Mouse (Mus musculus): ENCODE data around the gene Zfp541. TPM values are rescaled to one million over a fixed set of nuclear protein-coding genes. Genes with fewer than 3 reads are reported as not detected.

Zfp541 gene
- polyA plus RNA-seq, 1 experiment, result not detected

- TF ChIP-seq CTCF (IDR thresholded peaks at IDR 0.05; ENCODE audit: insufficient read depth, low read depth, low read length) (no peak), POLR2A (IDR thresholded peaks at IDR 0.05; ENCODE audit: insufficient read depth, low read depth, low read length) (no peak)
- no peak overlapping the region for H3K27ac ChIP-seq (ENCODE audit: insufficient read depth, low read depth, low read length)
- peaks cover 54% of the 10 kb centered on the region for H3K4me1 ChIP-seq (ENCODE audit: control insufficient read depth, insufficient read depth, low read length)
- H3K4me3 ChIP-seq (ENCODE audit: insufficient read depth, low read depth, low read length), result no peak overlapping the region
- 84% methylated on average over 9 of the region's 9 CpGs for WGBS
Measured at GRCm38 (mm10) chr7:16108886-16109542, 47.4 kb downstream of the Zfp541 start.

- Histone ChIP-seq H3K4me1 (ENCODE audit: control insufficient read depth, insufficient read depth, low read length) (peaks cover 45% of the 10 kb centered on the region), H3K27ac (ENCODE audit: insufficient read depth, low read depth, low read length) (no peak overlapping the region)
- 96% methylated on average over 8 of the region's 8 CpGs for WGBS
Measured at GRCm38 (mm10) chr7:16110158-16110557, 48.5 kb downstream of the Zfp541 start.

GRCm38 (mm10) chr7:16111284-16112090 lies 49.9 kb downstream of the Zfp541 start:
- peak overlapping the region; percentile 48 for H3K27ac ChIP-seq (ENCODE audit: insufficient read depth, low read depth, low read length)
- TF ChIP-seq POLR2A (IDR thresholded peaks at IDR 0.05; ENCODE audit: insufficient read depth, low read depth, low read length), result no peak
- peaks cover 39% of the 10 kb centered on the region for H3K4me1 ChIP-seq (ENCODE audit: control insufficient read depth, insufficient read depth, low read length)
- no peak overlapping the region for H3K4me3 ChIP-seq (ENCODE audit: insufficient read depth, low read depth, low read length)
- WGBS, result 73% methylated on average over 7 of the region's 7 CpGs

More at GRCm38 (mm10) chr7:16110158-16110557, 48.5 kb downstream of the Zfp541 start:
- TF ChIP-seq POLR2A (IDR thresholded peaks at IDR 0.05; ENCODE audit: insufficient read depth, low read depth, low read length) (no peak), CTCF (IDR thresholded peaks at IDR 0.05; ENCODE audit: insufficient read depth, low read depth, low read length) (no peak)
- no peak overlapping the region for H3K4me3 ChIP-seq (ENCODE audit: insufficient read depth, low read depth, low read length)

DNA sequence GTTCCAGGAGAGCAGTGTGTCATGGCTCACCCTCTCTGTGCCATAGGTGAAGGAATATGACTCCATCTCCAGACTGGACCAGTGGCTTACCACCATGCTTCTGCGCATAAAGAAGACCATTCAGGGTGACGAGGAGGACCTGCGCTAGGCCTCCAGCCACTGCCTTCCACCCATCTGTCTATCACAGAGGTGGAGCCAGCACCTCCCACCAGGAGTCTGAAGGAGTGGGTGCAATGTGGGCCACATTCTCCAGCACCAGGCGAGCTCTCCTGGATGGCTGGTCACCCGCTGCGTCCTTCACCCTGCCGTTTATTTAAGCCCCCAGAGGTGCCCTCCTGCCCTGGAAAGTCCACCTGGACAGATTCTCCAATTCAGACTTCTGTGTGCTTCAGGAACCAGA lies 54.8 kb downstream of the Zfp541 start:
- 85% methylated on average over 7 of the region's 7 CpGs for WGBS

DNA sequence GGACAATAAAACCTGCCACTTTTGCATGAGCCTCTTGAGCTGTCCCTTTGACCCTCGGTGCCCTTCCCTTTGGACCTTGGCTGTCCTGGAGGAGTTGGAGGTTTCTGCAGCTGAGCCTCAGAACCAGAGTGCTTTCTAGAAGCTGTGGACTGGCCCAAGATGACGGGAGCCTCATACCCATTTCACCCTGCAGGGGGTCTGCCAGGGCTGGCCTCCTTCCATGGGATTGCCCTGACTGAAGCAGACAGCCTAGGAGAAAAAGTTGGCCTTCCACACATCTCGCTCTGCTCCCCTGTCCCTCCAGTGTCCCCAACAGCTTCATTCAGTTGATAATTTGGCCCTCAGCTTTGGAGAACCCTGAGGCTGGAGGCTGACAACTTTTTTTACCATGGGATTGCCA lies 55.5 kb downstream of the Zfp541 start:
- H3K27ac ChIP-seq (ENCODE audit: insufficient read depth, low read depth, low read length), result no peak overlapping the region

More for the DNA sequence above, 54.8 kb downstream of the Zfp541 start:
- Histone ChIP-seq H3K4me3 (ENCODE audit: insufficient read depth, low read depth, low read length) (no peak overlapping the region), H3K4me1 (ENCODE audit: control insufficient read depth, insufficient read depth, low read length) (peaks cover 20% of the 10 kb centered on the region), H3K27ac (ENCODE audit: insufficient read depth, low read depth, low read length) (no peak overlapping the region)
- no peak for TF ChIP-seq CTCF (IDR thresholded peaks at IDR 0.05; ENCODE audit: insufficient read depth, low read depth, low read length)
- no peak for TF ChIP-seq POLR2A (IDR thresholded peaks at IDR 0.05; ENCODE audit: insufficient read depth, low read depth, low read length)

DNA sequence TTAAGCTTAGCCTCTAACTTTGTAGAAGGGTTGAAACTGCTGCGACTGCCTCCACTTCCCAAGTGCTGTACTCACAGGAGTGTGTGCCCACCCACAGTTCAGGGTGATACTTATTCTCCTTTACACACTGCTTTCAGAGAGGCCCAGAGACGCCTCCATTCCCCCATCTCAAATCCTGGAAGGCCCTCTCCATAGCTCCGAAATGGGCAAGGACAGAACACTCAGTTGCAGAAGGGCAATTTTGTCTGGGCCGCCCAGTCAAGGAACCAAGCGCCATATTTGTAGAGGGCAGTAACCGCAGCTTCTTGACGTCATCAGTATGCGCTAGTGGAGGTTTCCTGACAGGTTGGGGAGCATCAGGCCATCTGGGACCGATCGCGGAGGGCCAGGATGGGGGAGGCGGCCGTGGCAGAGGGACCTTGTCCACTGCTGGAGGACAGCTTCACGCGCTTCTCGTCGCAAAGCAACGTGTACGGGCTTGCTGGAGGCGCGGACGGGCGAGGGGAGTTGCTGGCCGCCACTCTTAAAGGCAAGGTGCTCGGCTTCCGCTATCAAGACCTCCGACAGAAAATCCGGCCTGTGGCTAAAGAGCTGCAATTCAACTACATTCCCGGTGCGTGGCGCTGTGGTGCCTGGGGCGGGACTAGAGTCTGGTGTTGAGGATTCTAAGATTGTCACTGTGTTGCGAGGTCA lies 58.1 kb downstream of the Zfp541 start, which contains the start of gene Kptn:
Kptn (plus strand) TSS at position 327 of the 693 bp plus-strand sequence.
- 1% methylated on average over 33 of the region's 33 CpGs for WGBS
- TF ChIP-seq CTCF (IDR thresholded peaks at IDR 0.05; ENCODE audit: insufficient read depth, low read depth, low read length) (peak; percentile 73), POLR2A (IDR thresholded peaks at IDR 0.05; ENCODE audit: insufficient read depth, low read depth, low read length) (no peak)
- H3K27ac ChIP-seq (ENCODE audit: insufficient read depth, low read depth, low read length), result peak within 1 kb of the TSS; percentile 81
- peak within 1 kb of the TSS; percentile 65 for H3K4me3 ChIP-seq (ENCODE audit: insufficient read depth, low read depth, low read length)
- H3K4me1 ChIP-seq (ENCODE audit: control insufficient read depth, insufficient read depth, low read length), result peaks cover 6% of the 10 kb centered on the region

More for the DNA sequence above, 55.5 kb downstream of the Zfp541 start:
- Histone ChIP-seq H3K4me3 (ENCODE audit: insufficient read depth, low read depth, low read length) (no peak overlapping the region), H3K4me1 (ENCODE audit: control insufficient read depth, insufficient read depth, low read length) (peaks cover 15% of the 10 kb centered on the region)
- WGBS, result 64% methylated on average over 3 of the region's 3 CpGs
- TF ChIP-seq POLR2A (IDR thresholded peaks at IDR 0.05; ENCODE audit: insufficient read depth, low read depth, low read length) (no peak), CTCF (IDR thresholded peaks at IDR 0.05; ENCODE audit: insufficient read depth, low read depth, low read length) (no peak)

- no peak for TF ChIP-seq POLR2A (IDR thresholded peaks at IDR 0.05; ENCODE audit: insufficient read depth, low read depth, low read length)
- TF ChIP-seq CTCF (IDR thresholded peaks at IDR 0.05; ENCODE audit: insufficient read depth, low read depth, low read length), result no peak; the same call in 1 of the 2 replicates
- 0 out of 2 replicates have a peak overlapping the region, but pooled peaks have one; percentile 3 for H3K27ac ChIP-seq (ENCODE audit: insufficient read depth, low read depth, low read length)
Measured at GRCm38 (mm10) chr7:16120262-16120600, 58.6 kb downstream of the Zfp541 start.

GRCm38 (mm10) chr7:16125829-16126228 lies 64.2 kb downstream of the Zfp541 start:
- H3K27ac ChIP-seq (ENCODE audit: insufficient read depth, low read depth, low read length), result no peak overlapping the region

More at GRCm38 (mm10) chr7:16120262-16120600, 58.6 kb downstream of the Zfp541 start:
- Histone ChIP-seq H3K4me1 (ENCODE audit: control insufficient read depth, insufficient read depth, low read length) (peaks cover 6% of the 10 kb centered on the region), H3K4me3 (ENCODE audit: insufficient read depth, low read depth, low read length) (peak overlapping the region; percentile 65)
- WGBS, result 40% methylated on average over 9 of the region's 9 CpGs

More at GRCm38 (mm10) chr7:16125829-16126228, 64.2 kb downstream of the Zfp541 start:
- Histone ChIP-seq H3K4me1 (ENCODE audit: control insufficient read depth, insufficient read depth, low read length) (peaks cover 22% of the 10 kb centered on the region), H3K4me3 (ENCODE audit: insufficient read depth, low read depth, low read length) (no peak overlapping the region)
- no peak for TF ChIP-seq POLR2A (IDR thresholded peaks at IDR 0.05; ENCODE audit: insufficient read depth, low read depth, low read length)
- no peak for TF ChIP-seq CTCF (IDR thresholded peaks at IDR 0.05; ENCODE audit: insufficient read depth, low read depth, low read length)
- 93% methylated on average over 9 of the region's 9 CpGs for WGBS

Measured in olfactory bulb, adult 2 months (tissue).